Mouse (Mus musculus): Measurements from ENCODE around the gene Son.

DNA sequence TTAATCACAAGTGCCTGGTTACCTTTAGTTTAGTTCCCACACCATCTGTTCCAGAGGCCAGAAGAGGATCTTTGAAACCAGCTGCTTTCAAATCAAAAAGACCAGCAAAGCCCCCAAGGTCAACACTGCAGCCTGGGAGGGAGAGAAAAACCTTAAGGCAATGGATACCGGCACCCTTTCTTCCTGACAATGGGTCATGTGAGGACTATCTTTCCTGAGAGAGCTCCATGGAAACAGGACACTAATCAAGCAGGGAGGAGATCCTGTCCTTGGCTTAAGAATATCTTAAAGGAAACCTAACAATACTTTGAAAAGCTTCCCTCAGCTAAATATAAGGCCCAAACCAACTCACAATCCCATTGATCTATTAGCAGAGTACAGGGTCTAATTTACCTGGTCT lies 16.7 kb upstream of the Son start:
- no peak for TF ChIP-seq POLR2A (IDR thresholded peaks at IDR 0.05; ENCODE audit: borderline replicate concordance, extremely low read depth, insufficient read depth, insufficient read length, poor library complexity, severe bottlenecking)
- TF ChIP-seq CTCF (IDR thresholded peaks at IDR 0.05; ENCODE audit: borderline replicate concordance, extremely low read depth, insufficient read depth, insufficient read length) = no peak

All from brain, embryonic 14.5 days (tissue).